Mouse (Mus musculus) lung, postnatal 10 days (tissue): Measurements from ENCODE around the gene Anks4b.

Experiments used
- DNase-seq: peaks from one replicate; pipeline ENCODE4 v3.0.0; 2021

Anks4b gene

GRCm38 (mm10) chr7:120173603-120174244, at the start of gene Anks4b:
TSS of gene Anks4b (plus strand) at chr7:120173858.
- no peak for DNase-seq

DNA sequence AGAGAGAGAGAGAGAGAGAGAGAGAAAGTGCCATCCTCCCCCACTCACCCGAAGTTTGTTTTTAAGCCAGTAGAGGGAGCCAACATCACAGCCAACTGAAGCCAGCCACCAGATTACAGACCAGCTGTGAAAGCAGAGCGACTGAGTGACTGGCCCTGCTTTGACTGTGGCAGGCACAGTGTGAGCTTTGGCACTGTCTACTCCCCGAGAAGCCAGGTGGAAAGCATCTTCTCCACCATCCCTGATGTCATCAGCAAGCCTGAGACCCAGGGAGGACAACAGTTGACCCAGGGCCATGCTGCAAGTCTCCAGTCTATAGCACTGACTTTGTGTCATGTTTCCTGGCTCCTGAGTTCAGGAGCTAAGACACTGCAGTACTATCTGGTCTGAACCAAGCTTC, 48.8 kb upstream of the Anks4b start:
- DNase-seq, result peak; percentile 90

- no peak for DNase-seq
Observed at GRCm38 (mm10) chr7:120126976-120127685, 46.5 kb upstream of the Anks4b start.

- DNase-seq, result no peak
Observed at GRCm38 (mm10) chr7:120127686-120128059, 46.0 kb upstream of the Anks4b start.

DNA sequence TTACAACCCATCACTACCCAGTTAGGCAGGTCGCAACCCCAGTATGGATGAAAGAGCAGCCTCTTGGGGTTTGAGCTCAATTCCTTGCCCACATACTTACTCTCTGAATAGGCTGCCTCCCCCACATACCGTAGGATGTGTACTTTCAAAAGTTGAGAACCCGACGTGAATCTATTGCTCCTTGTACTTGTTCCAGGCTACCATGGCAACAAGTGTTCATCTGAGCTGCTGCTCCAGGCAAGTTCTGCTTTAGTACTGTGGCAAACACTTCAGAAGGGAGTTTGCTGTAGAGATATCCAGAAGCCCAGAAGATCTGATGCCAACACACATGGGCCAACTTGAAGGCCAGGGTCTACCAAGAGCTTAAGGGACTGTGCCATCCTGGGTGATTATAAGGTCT, 44.7 kb upstream of the Anks4b start:
- peak; percentile 14 for DNase-seq

GRCm38 (mm10) chr7:120142743-120143142, 30.9 kb upstream of the Anks4b start:
- no peak for DNase-seq

DNA sequence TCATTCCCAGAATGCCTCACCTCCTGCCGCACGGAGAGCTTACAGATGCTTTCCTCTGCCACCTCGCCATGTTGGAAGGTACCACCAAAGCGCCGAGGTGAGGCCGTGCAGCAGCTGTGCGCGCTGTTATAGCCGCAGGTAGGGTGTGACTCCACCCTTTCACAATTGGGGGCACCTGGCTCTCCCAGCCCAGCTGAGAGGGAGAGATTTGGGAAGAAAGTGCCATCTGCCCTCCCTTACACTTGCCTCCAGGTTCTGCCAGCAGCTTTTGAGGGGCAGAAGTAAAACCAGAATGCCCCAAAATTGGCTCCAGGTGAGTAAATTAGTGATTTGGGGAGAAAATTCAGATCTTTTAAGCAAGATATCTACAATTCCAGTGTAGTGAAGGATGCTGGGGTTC, 28.5 kb upstream of the Anks4b start, which contains the start of gene Zp2:
Zp2 (minus strand) TSS at position 101 of the 400 bp plus-strand sequence.
- no peak for DNase-seq

DNA sequence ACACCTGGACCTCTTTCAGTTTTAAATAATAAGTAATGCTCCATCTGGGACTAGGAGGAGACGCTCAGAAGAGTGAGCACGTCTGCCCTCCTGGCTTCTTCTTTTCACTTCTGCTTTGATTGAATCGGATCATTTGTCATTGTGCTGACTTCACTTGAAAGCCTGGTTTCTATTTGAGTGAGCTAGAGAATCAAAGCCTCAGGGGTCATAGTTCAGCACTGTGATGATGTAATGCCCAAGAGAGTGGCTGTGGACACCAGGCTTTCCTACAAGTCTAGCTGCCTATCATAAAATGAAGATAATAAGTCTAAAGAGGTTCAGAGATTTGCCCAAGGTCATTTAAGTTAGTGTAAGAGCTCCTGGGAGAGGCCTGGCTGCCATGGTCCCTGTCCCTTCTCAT, 23.4 kb upstream of the Anks4b start:
- DNase-seq, result no peak

- DNase-seq, result no peak
Observed at GRCm38 (mm10) chr7:120150898-120151297, 22.8 kb upstream of the Anks4b start.

GRCm38 (mm10) chr7:120156841-120157409, 16.7 kb upstream of the Anks4b start:
- no peak for DNase-seq

DNA sequence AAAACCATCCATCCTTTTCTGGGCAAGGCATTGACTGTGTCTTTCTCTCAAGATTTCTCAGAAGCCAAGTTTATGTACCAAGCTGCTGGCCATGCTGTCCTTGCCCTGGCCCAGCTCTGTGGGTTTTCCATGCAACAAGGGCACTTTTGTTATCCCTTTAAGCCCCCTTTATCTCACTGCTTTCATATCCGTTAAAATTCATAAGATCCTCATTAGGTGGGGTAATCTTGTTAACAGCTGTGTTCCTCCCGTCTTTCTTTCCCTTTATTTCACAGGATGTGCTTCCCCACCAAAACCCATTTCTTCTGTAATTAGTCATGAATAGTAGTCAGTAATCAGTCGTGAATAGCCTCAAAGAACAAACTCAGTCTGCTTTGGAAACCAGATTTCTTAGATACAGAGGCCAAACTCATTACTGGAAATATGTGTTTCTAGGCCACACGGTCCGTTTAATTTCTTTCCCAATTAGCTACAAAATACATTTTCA, 16.0 kb upstream of the Anks4b start:
- DNase-seq, result no peak

GRCm38 (mm10) chr7:120158121-120158613, 15.5 kb upstream of the Anks4b start:
- no peak for DNase-seq

- DNase-seq, result no peak
Observed at GRCm38 (mm10) chr7:120163581-120164251, 9.9 kb upstream of the Anks4b start.

DNA sequence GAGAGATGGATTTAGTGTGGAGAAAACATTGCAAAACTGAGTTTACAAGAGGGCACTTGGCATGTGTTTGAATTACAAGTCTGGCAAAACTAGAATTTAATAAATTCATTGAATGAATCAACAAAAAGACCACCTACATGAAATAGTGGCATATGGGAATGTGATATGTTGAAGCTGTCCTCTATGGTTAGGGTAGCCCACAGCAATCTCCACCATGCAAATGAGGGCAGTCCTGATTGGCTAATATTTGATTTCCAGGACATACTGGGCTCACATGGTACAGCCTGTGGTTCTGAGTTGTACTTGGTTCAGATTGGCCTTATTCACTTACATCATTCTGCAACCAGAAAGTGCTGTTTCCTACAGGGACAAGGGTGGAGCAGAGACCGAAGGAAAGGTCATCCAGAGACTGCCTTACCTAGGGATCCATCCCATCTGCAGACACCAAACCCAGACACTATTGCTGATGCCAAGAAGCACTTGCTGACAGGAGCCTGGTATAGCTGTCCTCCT, 1.4 kb upstream of the Anks4b start:
- DNase-seq, result no peak

DNA sequence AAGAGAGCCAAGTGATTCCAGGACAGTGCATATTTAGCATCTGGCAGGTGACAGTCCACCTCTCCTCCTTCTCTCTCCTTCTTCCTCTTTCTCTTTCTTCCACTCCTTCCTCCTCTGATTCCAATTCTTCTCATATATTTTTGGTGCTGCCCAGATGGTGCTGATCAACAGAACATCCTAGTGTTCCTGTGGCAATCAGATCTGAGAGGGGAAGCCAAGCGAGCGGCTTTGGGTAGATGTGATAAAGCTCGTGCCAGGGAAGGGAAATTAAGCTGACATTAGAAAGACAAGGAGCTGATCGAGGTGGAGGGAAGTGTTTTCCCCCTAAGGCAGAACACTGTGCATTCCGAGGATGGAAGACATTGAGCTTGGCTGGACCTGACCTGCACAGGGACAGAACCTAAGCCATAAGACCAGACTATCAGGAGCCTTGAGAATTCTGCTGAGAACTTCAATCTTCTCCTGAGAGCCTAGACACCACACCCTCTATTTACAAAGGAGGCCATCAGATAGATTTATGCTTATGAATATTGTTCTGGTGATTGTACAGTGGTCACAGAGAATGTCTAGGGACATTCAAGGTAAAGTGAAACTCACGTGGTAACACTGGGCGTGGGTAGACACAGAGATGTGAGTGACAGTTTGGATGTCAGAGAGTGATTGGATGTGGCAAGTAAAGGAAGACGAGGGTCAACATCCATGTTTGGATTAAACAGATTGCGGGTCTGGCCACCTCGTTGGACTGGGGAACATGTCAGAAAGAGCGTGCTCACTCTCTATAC, 1.3 kb downstream of the Anks4b start:
- no peak for DNase-seq

GRCm38 (mm10) chr7:120177611-120178010, 4.0 kb downstream of the Anks4b start:
- no peak for DNase-seq

GRCm38 (mm10) chr7:120178935-120179334, 5.3 kb downstream of the Anks4b start:
- no peak for DNase-seq

DNA sequence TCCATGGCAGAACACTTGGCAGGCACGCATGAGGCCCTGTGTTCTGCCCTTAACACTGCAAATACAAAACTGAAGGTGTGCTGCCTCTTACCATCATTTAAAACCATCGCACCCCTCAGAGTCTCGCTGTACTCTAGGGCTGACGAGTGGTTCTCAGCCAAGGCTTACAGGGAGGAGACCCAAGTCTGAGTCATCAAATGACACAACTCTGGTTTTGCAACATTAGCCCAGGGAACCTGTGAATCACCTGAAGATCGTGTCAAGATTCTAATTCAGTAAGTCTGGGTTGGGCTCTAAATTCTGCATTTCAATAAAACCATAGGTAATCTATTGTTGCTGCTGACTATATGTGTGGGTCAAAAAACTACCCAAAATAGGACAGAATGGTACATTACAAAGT, 6.9 kb downstream of the Anks4b start:
- no peak for DNase-seq

DNA sequence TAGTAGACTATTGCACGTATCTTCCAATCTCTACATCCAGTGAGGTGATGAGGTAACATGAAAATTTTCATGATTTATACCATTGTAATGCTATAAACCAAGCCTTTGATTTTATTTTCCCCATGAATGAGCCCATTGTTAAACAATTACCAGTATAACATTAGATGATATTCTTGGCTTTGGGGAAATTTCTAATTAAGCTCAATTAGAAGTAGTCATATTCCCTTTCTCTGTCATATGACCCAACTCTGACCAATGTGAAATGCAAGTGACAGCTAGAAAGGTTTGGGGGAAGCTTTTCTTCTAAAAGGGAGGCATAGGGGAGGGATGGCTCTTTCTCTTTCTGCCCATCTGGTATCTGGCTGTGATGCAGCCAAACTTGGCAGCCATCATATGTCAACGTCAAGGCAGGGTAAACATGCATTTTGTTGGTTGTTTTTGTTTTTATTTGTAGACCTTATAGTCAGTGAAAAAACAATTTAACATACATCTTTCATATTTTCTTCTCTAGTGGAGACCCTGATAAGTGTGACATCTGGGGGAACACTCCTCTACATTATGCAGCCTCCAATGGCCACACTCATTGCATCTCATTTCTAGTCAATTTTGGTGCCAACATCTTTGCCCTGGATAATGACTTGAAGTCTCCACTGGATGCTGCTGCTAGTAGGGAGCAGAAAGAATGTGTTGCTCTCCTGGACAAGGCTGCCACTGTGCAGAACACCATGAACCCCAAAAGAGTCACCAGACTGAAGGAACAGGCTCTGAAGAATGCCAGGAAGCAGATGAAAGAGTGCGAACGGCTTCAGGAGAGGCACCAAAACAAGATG, 8.0 kb downstream of the Anks4b start:
- DNase-seq, result no peak

DNA sequence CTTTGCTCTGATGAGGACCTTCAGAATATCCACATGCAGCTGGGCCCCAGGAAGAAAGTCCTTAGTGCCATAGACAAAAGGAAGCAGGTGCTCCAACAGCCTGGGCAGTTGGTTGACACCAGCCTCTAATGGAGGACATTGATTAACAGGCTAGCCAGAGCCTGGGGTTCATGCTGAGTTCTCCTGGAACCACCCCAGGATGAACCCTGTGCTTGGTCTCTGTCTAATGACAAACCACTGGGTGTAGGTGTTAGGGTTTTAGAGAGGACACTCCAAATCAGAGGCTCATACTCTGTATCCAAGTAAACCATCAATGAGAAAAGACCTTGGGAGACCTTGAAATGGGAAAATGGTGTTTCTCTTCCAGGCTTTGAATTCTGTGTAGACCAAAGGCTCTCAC, 9.2 kb downstream of the Anks4b start:
- DNase-seq, result no peak

DNA sequence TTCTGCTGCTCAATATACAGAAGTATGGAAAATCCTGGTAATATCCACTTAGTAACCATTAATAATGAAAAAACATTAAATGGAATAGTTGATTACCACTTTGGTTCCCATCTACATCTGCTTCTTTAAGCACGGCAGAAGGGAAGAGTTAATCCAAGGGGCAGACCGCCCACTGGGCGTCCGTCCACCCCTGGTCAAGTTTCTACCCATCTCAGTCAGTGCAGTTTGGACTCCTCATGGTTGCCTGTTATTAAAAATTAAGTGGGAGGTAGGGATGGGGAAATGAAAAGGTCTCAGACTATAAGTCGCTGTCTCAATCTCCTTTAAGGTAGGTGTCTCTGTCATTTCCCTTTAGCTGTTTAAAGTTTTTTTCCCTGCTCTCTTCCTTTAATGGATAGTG, 15.3 kb downstream of the Anks4b start:
- DNase-seq, result no peak
